Mouse (Mus musculus) cerebellum, postnatal 4 days (tissue): ENCODE data around the gene 0610030E20Rik.

Experiments
- DNase-seq, 2 experiments: peaks; one replicate each; pipeline ENCODE4 v3.0.0; 2022; ENCODE audit warnings: low spot score in 2 of 2, mixed read lengths in 1 of 2

The 0610030E20Rik gene

DNA sequence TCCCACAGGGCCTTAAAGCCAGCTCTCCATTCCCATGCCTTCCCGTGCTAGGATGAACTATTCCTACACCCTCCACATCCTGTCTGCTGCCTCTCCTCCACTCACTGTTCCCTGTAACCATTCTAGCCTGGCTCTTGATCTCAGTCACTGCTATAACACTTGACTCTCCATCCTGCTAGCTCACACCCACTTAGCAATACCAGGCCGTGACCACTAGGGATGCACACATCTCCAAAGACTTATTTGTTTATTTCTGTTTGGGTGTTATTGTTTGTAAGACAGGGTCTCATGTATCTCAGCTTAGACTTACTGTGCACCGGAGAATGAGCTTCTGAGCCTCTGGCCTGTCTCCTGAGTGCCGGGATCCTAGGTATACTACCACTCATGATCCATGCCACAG lies 22.4 kb downstream of the 0610030E20Rik start:
- no peak for DNase-seq

DNA sequence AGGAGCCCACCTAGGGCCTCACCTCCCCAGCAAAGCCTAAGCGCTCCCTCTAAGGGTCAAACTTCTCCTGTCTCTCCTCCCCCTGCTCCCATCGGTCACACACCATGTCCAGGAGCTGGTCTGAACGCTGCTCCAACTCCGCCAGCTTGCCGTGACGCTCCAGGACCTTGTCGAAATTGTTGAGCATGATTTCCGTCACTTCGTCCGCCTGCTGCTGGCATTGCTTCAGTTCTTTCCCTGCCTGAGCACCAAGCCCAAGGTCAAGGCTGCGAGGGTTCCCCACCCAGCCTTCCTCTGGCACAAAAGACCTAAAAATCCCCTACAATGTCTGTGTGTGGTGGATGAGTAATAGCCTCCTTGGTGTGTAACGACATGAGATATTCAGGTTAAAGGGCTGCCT lies 23.0 kb downstream of the 0610030E20Rik start:
- DNase-seq, result no peak

DNA sequence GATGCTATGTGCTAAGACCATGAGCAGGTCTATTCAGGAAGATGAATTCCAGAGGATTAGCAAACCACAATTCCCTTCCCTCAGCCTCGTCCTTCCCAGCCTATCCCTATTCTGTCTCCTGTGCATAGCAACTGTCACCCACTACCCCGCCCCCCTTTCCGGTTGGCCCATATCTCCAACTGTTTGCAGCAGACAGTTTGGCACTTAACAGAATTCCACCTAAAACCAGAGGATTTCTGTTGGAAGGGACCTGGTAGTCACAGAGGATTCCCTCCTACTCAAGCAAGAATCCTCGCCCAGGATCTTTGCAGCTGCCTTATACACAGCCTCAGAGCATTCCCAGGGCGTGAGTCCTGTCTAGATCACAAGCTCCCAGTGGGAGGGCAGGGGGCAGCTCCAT lies 24.0 kb downstream of the 0610030E20Rik start:
- no peak for DNase-seq

DNA sequence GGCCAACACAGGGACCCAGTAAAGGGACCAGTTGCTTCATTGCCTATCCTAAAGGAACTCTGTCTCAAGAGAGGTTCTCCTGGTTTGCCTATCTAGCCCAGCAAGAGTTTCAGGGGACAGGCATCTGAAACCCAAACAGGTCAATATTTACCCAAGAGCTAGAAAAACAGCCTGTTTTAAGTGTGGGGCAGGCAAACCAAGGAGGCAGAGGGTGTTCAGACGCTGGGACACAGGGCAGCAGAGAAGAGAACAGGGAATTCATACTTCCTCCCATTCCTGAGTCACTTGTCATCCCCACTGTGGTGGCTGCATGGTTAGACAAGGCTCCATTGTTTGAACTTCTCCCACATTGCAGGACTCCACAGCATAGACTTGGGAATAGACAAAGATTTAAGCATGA lies 24.5 kb downstream of the 0610030E20Rik start:
- no peak for DNase-seq

DNA sequence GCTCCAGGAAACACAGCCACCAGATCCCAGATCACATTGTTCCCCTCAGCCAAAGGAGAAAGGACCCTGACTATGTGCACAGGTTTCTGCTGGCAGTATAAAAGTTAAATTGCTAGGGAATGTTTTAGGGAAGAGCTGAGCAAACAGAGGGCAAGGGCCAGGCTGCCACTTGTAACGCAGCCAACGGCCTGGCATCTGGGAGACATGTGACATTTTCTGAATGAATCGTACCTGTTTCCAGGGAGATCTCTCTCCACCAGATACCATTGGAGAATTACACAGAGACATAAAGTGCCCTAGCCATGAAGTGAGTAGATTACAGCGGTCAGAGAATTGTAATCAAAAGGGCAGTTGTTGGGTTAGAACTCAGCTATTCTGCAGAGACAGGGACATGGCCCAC lies 26.1 kb downstream of the 0610030E20Rik start:
- no peak for DNase-seq

DNA sequence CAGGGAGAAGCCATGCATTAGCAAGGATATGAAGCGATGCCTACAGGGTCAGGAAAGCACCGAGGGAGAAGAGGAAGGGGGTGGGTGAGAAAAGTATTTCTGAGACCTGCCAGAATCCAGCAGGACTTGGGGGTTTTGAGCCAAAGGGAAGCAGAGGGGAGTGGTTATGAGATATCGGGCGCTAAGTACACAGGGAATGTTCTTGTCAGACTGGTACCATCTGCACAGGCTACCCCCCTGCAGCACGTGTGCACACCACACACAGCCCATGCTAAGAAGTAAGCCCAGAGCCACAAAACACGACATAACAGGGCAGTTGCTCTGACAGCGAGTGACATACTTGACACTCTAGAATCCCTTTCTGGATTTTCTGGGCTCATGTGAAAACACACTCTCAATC lies 27.1 kb downstream of the 0610030E20Rik start:
- DNase-seq, result no peak

DNA sequence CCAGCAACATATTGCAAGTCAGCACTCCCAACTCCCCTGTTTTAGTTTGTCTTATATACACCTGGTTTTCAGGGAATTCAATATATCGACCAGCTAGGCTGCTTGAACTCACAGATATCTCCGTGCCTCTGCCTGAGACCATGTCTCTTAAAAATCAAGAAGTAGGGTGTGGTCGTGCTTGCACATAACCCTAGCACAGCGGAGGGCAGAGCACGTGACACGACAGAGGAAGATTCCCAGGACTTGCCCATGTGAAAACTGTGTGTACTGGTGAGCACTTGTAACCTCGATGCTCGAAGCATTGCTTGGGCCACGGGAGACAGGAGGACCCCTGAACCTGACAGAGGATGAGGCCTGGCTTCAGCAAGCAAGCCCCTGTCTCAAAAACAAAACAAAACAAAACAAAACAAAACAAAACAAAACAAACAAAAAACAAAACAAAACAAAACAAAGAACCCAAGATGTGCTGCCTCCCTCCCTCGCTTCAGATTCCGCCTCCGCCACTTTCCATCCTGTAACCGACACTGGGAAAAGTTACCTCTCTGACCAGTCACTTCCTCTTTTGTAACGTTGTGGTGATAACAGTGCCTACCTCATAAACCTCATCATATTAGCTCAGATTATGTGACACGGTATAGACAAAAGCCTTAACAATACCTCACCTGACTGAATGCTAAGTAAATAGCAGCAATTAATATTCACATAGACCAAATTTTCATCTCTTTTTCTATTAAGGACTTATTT lies 27.9 kb downstream of the 0610030E20Rik start:
- DNase-seq, result no peak

DNA sequence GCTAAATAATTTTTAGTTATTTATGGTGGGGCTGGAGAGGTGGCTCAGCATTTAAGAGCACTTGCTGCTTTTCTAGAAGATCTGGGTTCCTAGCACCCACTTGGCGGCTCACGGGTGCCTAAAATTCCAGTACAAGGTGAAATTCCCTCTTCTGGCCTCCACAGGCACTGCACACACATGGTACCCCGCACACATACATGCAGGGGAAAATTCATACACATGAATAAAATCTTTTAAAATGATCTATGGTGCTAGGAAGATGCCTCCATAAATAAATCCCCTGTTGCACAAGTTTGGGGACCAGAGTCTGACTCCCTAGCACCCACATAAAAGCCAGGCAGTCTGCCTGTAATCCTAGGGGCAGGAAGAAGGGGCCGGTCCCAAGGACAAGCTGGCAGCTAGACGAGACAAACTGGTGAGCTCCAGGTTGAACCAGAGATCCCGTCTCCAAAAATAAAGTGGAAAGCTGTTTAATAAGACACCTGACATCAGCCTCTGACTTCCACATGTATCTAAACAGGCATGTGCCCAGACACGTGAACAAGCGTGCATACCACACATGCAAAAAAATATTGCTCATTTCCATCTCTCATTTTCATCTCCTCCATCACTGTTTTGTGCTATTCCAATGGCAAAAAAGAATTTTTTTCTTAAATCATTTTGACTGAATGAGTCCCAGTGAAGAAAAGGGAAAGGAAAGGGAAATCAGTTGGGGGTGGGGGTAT lies 31.6 kb downstream of the 0610030E20Rik start:
- DNase-seq, result no peak

DNA sequence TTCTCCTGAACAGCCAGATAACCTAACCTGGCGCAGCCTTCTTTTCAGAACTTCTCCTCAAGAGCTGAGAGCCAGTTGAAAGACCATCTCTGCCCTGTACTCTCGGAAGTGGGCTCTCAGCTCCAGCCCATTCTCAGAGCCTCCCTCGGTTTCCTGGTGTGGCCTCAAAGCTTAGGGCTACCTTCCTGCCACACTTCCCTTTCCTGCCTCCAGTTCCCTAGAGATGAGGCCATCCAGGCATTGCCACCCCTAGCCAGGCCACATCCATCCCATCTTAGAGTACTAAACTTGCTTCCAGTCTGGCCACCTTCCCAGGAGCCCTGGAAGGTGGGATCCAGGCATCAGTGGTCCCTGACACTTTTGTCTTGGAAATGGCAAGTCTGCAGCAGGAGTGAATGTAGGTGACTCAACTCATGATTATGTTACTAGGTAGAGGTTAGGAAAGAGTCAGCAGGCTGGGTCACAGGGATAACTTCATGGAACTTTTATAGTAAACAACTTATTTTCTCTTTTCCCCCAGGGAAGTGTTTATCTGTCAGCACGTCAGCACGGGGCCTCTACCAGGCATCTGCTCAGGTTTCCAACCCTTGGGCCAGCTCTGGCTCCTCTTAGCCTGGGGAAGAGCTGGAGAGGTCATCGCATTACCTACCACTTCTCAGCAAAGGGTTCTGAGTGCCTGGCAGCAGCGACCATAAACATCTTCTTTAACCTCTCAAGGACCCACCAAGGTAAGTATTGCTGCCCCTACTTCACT lies 32.4 kb downstream of the 0610030E20Rik start:
- no peak for DNase-seq

DNA sequence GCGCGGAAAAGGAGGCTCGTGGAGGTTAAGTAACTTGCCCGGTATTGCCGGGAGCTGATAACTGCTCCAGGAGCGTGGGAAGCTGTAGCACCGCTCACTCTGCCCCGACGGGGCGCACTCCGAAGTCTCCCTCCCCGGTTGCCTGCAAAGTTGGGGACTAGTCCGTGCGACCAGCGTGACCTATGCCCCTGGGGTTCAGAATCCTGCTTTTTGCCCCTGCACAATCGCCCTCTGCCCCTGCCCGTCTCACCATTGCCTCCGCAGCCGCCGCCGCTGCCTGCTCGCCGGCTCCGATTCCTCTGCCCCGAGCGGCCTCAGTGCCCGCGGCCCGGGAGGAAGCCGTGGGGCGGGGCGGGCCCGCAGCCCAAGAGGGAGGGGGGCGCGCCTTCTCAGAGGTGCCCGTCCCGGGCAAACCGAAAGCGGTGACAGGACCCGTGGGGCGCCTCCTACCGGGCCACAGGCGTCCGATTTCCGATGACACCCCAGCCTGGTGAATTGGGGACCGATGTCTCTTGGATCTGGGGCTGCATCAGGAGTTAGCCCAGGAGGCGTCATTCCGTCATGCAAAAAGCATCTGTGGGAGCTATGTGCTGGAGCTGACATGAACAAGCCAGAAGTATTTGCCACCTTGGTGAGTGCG lies 33.1 kb downstream of the 0610030E20Rik start, which contains the start of gene Vamp5:
Vamp5 (minus strand) TSS at position 338 of the 640 bp plus-strand sequence.
- peak in 1 of 2 experiments; percentile 30 for DNase-seq

DNA sequence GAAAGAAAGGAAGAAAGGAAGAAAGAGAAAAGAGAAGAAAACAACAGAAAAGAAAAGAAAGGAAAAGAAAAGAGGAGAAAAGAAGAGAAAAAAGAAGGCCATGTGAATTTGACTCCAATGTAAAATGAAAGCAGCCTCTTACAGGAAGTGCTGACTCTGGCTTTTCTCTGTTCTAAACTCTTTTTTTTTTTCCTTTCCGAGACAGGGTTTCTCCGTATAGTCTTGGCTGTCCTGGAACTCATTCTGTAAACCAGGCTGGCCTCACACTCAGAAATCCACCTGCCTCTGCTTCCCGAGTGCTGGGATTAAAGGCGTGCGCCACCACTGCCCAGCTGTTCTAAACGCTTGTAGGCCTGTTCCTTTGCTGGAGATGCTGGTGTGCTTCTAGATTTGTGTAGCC lies 35.4 kb downstream of the 0610030E20Rik start:
- DNase-seq, result no peak

DNA sequence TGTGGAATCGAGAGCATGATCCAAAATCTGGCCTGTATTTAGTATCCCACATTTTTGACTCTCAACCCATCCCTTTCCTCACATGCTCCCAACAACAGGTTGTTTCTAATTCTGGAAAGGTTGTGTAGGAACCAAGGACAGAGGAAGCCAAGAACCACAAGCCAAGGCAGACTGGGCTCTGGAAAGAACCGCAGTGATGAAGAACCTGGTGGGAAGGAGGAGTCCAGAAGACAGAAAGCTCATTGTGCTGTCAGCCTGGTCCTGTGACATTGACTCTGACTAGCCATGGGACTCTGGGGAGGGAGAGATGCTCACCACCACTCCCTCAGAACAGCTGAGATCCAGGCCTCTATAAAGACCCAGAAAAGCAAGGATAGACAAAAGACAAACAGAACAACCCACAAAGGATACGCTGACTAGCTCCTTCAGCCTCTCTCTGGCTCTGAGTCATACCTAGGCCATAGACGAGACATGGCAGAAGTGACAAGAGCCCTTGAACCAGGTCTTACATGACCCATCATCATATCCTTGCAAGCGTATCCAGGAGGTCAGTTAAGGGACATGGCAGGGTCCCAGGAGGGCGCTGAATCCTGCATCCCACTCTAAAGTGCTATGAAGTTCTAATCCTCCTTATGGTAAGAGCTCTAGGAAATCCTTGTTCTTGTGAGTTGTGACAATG lies 36.2 kb downstream of the 0610030E20Rik start:
- DNase-seq, result no peak

DNA sequence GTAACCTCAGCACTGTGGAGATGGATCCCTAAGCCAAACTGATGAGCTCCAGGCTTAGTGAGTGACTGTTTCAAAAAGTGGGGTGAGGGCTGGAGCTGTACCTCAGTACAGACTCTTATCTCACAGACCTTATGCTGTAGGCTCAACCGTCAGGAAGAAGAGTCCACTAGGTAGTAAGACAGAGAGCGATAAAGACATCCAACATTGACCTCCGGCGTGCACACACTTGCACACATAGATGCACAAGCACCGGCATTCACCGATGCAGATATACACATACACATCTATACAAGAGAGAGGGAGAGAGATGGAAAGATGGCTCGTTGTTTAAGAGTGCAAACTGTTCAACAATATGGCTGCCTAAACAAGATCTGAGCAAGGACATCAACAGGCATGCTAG lies 36.8 kb downstream of the 0610030E20Rik start:
- DNase-seq, result no peak

DNA sequence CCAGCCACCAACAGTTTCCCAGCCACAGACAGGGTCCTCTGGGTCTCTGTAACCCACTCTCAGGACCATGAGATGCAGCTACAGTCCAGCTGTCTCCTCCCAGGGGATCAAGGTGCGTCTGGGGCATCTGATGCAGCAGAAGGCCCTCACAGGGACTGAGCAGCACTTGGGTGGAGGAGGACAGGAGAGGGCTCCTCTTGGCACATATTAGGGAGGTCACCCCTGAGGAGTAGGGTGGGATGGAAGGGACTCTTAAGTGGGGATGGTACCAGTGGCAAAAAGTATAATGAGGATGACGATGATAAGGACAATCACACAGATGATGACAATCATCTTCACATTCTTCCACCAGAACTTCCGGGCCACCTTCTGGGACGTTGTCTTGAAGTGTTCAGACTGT lies 38.1 kb downstream of the 0610030E20Rik start:
- DNase-seq, result no peak

DNA sequence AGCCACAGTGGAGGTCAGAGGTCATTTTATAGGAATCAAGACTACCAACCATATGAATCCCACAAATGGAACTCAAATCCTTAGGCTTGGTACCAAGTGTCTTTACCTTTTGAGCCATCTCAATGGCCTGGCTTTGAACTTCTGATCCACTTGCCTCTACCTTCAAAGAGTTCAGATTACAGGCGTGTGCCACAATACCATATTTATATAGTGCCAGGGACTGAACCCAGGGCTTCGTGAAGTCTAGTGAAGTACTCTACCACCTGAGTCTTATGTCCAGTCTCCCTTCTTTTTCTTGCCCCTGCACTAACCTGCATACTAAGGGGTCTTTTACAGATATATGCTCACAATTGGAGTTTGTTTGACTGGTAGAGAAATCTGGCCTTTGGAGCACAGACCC lies 39.4 kb downstream of the 0610030E20Rik start:
- DNase-seq, result no peak

DNA sequence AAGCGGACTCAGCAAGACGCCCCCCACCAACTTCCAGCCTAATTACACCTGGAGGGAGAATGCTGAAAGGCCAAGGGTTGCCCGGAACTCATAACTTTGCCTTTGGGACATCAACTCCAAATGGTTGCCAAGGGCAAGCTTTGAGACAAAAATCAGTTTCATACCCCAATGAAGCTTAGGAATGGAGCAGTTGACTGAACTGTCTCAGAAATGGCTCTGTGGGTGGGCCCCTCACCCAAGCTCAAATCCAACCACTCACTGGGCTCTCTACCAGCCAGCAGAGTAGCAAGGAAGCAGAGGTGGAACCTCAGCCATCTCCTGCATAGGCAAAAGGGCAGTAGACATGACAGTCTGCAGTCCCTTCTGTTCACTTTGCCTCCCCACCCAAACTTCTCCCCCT lies 40.7 kb downstream of the 0610030E20Rik start:
- DNase-seq, result no peak

DNA sequence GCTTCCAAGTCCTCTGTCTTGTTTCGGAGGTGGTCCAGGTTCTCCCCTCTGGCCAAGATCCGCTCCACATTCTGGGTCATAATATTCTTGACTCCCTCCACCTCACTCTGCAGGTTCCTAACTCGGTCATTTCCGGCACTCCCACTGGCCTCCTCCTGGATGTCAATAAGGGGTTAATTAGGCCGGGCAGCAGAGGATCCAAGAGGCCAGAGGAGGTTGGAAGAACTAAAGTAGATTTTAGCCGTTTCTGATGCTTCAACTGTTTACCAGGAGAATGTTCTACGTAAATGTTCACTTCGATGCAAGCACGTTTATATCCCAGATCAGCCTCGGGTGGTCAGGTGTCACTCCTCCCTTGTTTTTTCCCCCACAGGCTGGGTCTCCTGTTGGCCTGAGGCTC lies 41.1 kb downstream of the 0610030E20Rik start:
- DNase-seq, result no peak

DNA sequence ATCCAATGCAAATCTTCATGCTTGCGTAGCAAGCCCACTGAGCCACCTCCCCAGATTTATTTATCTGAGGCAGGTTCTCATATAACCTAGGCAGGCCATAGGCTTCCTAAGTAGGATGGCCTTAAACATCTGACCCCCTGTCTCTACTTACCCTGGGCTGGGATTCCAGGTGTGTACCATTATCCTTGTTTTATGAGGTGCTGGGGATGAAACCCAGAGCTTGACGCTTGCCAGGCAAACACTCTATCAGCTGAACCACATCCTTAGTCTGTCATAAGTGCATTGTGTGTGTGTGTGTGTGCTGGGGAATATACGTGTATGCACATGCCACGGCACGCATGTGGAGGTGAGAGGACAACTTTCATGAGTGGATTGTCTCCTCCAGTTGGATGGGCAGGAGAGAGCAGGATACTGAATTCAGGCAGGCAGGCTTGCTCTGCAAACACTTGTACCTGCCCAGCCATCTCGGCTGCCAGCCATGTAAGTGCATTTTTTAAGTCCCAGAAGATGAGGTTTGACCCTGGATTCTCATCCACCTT lies 41.7 kb downstream of the 0610030E20Rik start:
- DNase-seq, result no peak

DNA sequence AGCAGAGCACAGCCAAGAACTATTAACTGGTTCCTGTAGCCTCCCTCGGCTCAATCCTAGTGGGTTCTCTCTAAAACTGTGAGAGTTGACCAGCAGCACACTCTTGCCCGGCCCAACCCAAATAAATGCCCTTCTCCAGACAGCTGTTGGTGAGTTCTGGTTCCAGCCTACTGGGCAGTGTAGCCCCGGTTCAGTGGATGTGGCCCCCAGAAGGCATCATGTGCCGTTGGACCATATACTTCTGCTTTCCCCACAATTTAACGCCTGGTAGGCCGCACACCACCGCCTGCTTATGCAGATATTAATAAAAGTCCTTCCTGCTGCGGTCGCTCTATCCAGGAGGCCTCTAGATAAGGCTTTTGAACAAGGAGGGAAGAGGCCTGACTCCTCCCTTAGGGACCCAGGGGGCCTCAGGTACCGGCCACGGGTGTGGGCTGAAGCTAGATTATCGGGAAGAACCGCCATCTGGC lies 42.4 kb downstream of the 0610030E20Rik start:
- no peak for DNase-seq

DNA sequence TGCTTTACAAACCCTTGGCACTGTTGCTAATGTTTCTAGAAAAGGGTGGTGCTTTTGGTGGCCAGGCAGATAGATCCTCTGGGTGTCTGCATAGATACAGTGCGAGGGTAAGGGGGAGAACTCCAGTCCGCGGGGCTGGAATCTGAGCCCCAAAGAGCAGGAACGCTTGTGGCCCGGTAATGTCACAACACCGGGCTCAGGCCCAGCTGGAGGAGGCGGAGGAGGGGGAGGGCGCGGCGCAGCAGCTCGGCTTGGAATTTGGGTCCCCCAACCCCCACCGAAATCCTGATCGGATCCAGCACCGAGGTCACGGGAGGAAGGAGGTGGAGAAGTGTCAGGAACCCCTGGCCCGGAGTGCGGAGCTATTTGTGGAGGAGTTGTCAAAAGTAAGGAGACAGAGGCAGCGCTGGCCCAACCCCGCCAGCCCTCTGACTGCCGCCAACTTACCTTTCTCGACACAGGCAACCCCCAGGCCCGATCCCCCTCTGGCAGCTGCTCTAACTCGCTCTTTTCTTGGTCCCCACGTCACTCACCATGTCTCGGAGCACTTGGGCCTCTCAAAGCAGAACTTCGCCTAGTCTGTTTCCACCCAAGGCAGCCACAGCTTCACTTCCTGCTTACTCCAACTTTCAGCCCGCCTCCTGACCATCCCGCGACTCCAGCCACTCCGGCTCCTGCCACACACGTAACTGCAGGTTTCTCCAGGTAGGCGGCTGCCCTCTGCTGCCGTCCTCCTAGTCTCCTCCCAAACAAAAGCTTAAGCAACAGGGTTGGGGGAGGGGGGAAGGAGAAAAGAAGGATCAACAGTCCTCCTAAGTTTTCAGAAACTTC lies 43.0 kb downstream of the 0610030E20Rik start, which contains the start of gene Vamp8:
Vamp8 (minus strand) TSS at position 763 of the 831 bp plus-strand sequence.
- DNase-seq, result peak in 1 of 2 experiments; percentile 22
